Mouse (Mus musculus) cerebellum, adult 9-10 months (tissue): ENCODE measurements around the gene Trappc12.

Experiments
- DNase-seq: peaks from one replicate; pipeline ENCODE4 v3.0.0; 2022

Gene Trappc12

GRCm38 (mm10) chr12:28732631-28733030 is 17.6 kb downstream of the Trappc12 start:
- DNase-seq = no peak

- no peak for DNase-seq
These were observed 23.2 kb downstream of the Trappc12 start for GRCm38 (mm10) chr12:28727061-28727460.

GRCm38 (mm10) chr12:28726204-28726603 is 24.1 kb downstream of the Trappc12 start:
- no peak for DNase-seq

GRCm38 (mm10) chr12:28724366-28724765 is 25.9 kb downstream of the Trappc12 start:
- no peak for DNase-seq

- no peak for DNase-seq
These were observed 32.2 kb downstream of the Trappc12 start for GRCm38 (mm10) chr12:28718106-28718505.

GRCm38 (mm10) chr12:28717066-28717465 is 33.2 kb downstream of the Trappc12 start:
- no peak for DNase-seq

- no peak for DNase-seq
These were observed 35.2 kb downstream of the Trappc12 start for GRCm38 (mm10) chr12:28714822-28715632.

GRCm38 (mm10) chr12:28710566-28711185 is 39.6 kb downstream of the Trappc12 start:
- DNase-seq = no peak

GRCm38 (mm10) chr12:28708154-28708553 is 42.1 kb downstream of the Trappc12 start:
- DNase-seq = no peak

GRCm38 (mm10) chr12:28705204-28705603 is 45.1 kb downstream of the Trappc12 start:
- DNase-seq = no peak

- DNase-seq = no peak
These were observed 45.9 kb downstream of the Trappc12 start for GRCm38 (mm10) chr12:28704381-28704780.

- DNase-seq = no peak
These were observed 49.0 kb downstream of the Trappc12 start for GRCm38 (mm10) chr12:28701302-28701701.

- DNase-seq = peak; percentile 76
These were observed 49.7 kb downstream of the Trappc12 start for GRCm38 (mm10) chr12:28700561-28701025.

GRCm38 (mm10) chr12:28700101-28700511 is 50.2 kb downstream of the Trappc12 start:
- peak; percentile 47 for DNase-seq

- peak; percentile 88 for DNase-seq
These were observed 50.6 kb downstream of the Trappc12 start for GRCm38 (mm10) chr12:28699656-28700055.

- DNase-seq = no peak
These were observed 51.2 kb downstream of the Trappc12 start for GRCm38 (mm10) chr12:28699086-28699485.

GRCm38 (mm10) chr12:28697821-28698595 is 52.3 kb downstream of the Trappc12 start:
- DNase-seq = no peak

- peak; percentile 71 for DNase-seq
These were observed 55.5 kb downstream of the Trappc12 start for GRCm38 (mm10) chr12:28694776-28695175.

- DNase-seq = no peak
These were observed 56.0 kb downstream of the Trappc12 start for GRCm38 (mm10) chr12:28694231-28694630.

- no peak for DNase-seq
These were observed 56.5 kb downstream of the Trappc12 start for GRCm38 (mm10) chr12:28693738-28694137.

- DNase-seq = no peak
These were observed 59.5 kb downstream of the Trappc12 start for GRCm38 (mm10) chr12:28690730-28691129.

- no peak for DNase-seq
These were observed 61.3 kb downstream of the Trappc12 start for GRCm38 (mm10) chr12:28688996-28689395.

- DNase-seq = no peak
These were observed 63.9 kb downstream of the Trappc12 start for GRCm38 (mm10) chr12:28686199-28686879.
